Mouse (Mus musculus) liver, embryonic 14.5 days (tissue): ENCODE results near the gene Gtf2h3.

Source experiments
- CTCF ChIP-seq: IDR thresholded peaks from 2 replicates; pipeline ENCODE4 v1.5.1; 2016; ENCODE audit warnings: antibody characterized with exemption, low read depth, control low read depth
- EP300 ChIP-seq: IDR thresholded peaks from 2 replicates; pipeline ENCODE4 v1.6.1; 2016; ENCODE audit warnings: antibody characterized with exemption, low read depth

DNA sequence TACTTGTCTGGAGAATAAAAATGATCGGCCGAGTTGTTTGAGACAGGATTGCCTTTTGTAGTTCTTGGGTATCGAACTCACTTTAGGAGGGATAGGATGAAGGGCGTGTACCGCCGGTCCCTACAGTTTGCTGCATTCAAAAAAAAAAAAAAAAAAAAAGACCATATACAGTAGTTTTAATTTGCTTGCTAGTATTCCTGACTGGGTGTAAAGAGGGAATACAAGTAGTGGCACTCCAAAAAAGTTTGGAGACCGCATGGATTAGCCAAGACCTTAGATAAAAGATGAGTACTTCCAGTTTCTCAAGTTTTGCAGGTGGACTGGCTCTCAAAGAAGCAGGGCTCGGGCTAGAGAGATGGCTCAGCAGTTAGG, 37.4 kb upstream of the Gtf2h3 start:
- no peak for TF ChIP-seq CTCF
- no peak for TF ChIP-seq EP300
